Mouse (Mus musculus) megakaryocyte progenitor cell, adult 5-6 weeks (primary cell): ENCODE results near the gene Thap7. TPM values are rescaled to one million over a fixed set of nuclear protein-coding genes. Genes with fewer than 3 reads are reported as not detected.
A peak's percentile ranks its signal among the peaks of the same experiment; 100 is the strongest.

ENCODE experiments used
- ATAC-seq: replicated peaks from 2 replicates; pipeline ENCODE4 v1.8.0; 2016; ENCODE audit warnings: mild to moderate bottlenecking, moderate TSS enrichment, inconsistent platforms; ENCODE audit not compliant: poor library complexity
- total RNA-seq, 2 experiments: library from RNA; stranded (forward) in 1 of 2; stranded (reverse) in 1 of 2; fragments of 157-497, 149-512 nt in 1 of 2; fragments of 200-1000 nt in 1 of 2; gene quantifications; 2 replicates each; pipeline versions ENCODE4 v1.2.3 to v1.2.4; 2015 to 2017

The Thap7 gene
- total RNA-seq, 2 experiments from 2014 or later = 8.9 to 28.9 TPM

DNA sequence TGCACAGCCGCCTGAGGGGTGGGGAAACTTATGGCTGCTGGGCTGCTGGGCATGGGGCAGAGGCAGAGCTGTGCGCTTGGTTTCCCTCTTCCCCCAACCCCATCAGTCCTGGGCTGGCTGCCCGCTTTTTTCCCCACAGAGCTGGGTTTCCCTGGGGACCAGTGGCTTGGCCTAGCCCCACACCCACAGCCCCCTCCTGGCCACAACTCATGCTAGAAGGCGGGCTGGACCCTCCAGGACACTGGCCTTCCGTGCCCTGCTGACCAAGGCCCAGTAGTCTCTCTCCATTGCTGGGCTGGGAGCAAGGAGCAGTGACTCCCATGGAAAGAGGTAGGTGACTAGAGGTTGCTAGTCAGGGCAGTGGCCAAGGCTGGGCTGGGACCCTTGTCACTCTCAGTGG, 39.8 kb downstream of the Thap7 start:
- ATAC-seq = no peak

DNA sequence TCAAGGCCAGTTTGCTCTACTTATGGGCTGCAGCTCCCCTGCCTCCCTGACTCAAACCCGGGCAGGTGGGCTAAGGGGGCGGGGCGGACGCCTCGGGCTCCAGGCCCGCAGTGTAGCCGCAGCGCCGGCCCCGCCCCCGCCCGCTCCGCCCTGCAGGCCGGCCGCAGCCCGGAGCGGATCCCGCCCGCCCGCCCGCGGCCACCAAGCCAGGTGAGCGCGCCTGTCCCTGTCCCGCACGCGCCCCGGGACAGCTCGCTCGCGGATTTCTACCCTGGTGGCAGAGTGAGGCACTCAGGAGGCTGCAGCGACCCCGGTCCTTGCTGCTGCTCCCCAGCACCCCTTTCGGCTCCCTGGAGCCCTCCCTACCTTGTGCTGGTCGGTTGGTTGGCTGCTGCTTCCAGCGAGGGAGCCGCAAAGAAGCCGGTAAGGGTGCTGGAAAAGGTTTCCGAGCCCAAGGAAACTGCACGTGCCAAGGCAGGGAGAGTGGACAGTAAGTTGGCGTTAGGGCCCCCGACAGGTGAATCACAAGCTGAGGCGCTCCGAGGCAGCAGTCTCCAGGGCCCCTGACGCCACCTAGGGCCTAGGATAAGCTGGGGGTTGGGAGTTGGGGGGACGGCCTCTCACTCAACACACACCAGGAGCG, 41.3 kb downstream of the Thap7 start, which contains the start of gene Aifm3:
Aifm3 (plus strand) TSS at position 143 of the 643 bp plus-strand sequence.
- peak; percentile 37 for ATAC-seq

DNA sequence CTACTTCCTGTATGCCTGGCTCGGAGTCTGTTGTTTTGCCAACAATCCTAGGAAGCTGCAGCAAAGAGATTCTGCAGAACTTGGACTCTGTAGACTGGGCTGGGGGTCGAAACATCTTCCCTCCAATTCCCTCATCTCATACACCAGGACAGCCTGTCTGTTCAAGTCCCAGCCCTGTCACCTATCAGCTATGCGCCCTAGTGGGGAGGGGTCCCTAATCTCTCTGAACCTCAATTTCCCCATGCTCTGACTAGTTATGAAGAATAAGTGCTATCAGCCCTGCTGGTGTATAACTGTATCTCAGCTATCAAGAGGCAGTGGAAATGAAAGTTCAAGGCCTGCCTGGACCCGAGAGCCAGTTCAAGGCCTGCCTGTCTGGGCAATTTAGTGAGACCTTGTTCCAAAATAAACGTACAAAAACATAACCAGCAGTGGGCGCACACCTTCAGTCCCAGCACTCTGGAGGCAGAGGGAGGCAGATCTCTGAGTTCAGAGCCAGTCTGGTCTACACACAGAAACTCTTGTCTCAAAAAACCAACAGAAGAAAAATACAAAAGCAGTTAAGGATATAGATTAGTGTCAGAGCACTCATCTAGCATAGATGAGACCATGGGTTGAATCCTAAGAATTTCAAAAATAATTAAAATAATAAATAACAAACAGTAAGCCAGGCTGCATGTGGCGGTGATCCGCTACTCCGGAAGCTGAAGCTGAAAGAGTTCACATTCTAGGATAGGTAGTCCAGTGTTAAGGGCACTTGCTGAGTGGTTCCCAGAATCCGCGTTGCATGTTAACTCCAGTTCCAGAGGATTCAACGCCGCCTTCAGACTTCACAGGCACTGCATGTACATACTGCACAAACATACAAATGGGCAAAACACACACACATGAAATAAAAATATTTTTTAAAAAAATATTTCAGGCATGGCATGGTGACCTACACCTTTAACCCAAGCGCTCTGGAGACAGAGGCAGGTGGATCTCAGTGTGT, 42.2 kb downstream of the Thap7 start:
- ATAC-seq = peak; percentile 49

- no peak for ATAC-seq
Observed at GRCm38 (mm10) chr16:17486505-17486904, 44.4 kb downstream of the Thap7 start.

DNA sequence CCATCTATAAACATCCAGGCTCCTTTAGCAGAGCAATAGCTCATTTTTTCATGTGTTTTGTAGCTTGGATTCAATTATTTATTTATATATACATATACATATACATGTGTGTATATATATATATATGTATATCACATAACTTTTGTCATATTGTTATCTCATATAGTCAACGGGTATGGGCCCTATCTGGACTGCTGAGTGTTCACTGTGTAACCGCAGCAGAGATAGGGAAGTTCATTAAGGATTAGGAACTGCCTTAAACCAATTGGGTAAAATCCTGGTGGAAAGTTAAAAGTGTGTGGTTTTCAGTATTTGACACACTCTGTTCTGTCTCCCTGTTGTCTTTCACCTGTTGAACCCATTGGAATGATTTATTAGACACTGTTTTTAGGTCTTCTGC, 49.5 kb downstream of the Thap7 start:
- no peak for ATAC-seq

DNA sequence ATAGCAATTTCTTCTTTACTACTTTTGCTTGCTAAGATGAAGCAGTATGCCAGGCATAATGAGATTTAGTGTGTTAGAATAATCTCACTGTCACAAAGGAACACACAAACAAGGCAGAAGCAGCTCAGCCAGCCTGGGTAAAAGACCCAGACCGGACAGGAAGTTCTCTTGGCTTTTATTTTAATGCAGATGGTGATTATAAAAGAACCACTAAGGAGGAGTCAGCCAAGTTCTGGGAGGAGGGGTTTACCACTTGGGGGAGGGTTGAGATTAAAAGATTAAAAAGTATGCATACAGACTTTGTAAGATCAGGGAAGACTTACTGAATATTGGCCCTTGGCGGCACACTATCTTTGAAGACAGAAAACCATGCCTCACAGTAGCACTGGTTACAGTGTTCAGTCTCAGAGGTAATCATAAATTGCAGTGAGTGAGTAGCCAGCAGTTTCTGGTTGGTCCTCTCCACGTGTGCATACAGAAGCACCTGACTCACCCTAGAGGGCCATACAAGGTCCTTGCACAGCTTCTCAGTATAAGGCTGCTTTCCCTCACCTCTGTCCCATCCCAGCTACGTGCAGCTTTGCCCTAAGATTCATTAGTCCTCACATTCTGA, 52.5 kb downstream of the Thap7 start:
- ATAC-seq = peak; percentile 83

Other genes starting within 250 kb of the Thap7 start
- gene Serpind1, start 199.8 kb downstream of the Thap7 start, total RNA-seq (2015) = not detected in 2 replicates
- not detected in 2 replicates for gene Serpind1, start 199.8 kb downstream of the Thap7 start, total RNA-seq (2017)
- 16.5 and 18.5 TPM in 2 replicates for gene Snap29, start 125.2 kb downstream of the Thap7 start, total RNA-seq (2015)
- 17.9 and 18.0 TPM in 2 replicates for gene Snap29, start 125.2 kb downstream of the Thap7 start, total RNA-seq (2017)
- gene Pi4ka, start 124.8 kb downstream of the Thap7 start, total RNA-seq (2015) = 55.4 and 58.1 TPM in 2 replicates
- gene Pi4ka, start 124.8 kb downstream of the Thap7 start, total RNA-seq (2017) = 28.1 and 39.4 TPM in 2 replicates
- 24.6 and 25.9 TPM in 2 replicates for gene Crkl, start 79.1 kb downstream of the Thap7 start, total RNA-seq (2015)
- 17.8 and 18.5 TPM in 2 replicates for gene Crkl, start 79.1 kb downstream of the Thap7 start, total RNA-seq (2017)
- not detected in 2 replicates for gene Aifm3, start 41.5 kb downstream of the Thap7 start, total RNA-seq (2015)
- not detected in 2 replicates for gene Aifm3, start 41.5 kb downstream of the Thap7 start, total RNA-seq (2017)
- 25.1 and 25.7 TPM in 2 replicates for gene Lztr1, start 22.4 kb downstream of the Thap7 start, total RNA-seq (2015)
- 29.5 and 40.4 TPM in 2 replicates for gene Lztr1, start 22.4 kb downstream of the Thap7 start, total RNA-seq (2017)
- gene Lrrc74b, start 30.1 kb upstream of the Thap7 start, total RNA-seq (2015) = 0.15 TPM in 1 of 2 replicates, not detected in the other
- gene Lrrc74b, start 30.1 kb upstream of the Thap7 start, total RNA-seq (2017) = not detected in 2 replicates
- gene P2rx6, start 30.7 kb upstream of the Thap7 start, total RNA-seq (2015) = not detected in 2 replicates
- gene P2rx6, start 30.7 kb upstream of the Thap7 start, total RNA-seq (2017) = not detected in 2 replicates
- gene Slc7a4, start 52.1 kb upstream of the Thap7 start, total RNA-seq (2015) = 1.2 and 1.4 TPM in 2 replicates
- 4.2 and 5.6 TPM in 2 replicates for gene Slc7a4, start 52.1 kb upstream of the Thap7 start, total RNA-seq (2017)
- 59.3 and 76.5 TPM in 2 replicates for gene Smpd4, start 88.2 kb upstream of the Thap7 start, total RNA-seq (2015)
- 49.1 and 49.3 TPM in 2 replicates for gene Smpd4, start 88.2 kb upstream of the Thap7 start, total RNA-seq (2017)
- 1.0 and 1.5 TPM in 2 replicates for gene Ccdc74a, start 115.3 kb upstream of the Thap7 start, total RNA-seq (2015)
- 0.51 TPM in 1 of 2 replicates, not detected in the other for gene Ccdc74a, start 115.3 kb upstream of the Thap7 start, total RNA-seq (2017)
- 42.7 and 43.0 TPM in 2 replicates for gene Med15, start 201.8 kb upstream of the Thap7 start, total RNA-seq (2015)
- 15.5 and 26.5 TPM in 2 replicates for gene Med15, start 201.8 kb upstream of the Thap7 start, total RNA-seq (2017)
- gene Klhl22, start 228.5 kb upstream of the Thap7 start, total RNA-seq (2015) = 7.5 and 10.6 TPM in 2 replicates
- 12.8 and 34.6 TPM in 2 replicates for gene Klhl22, start 228.5 kb upstream of the Thap7 start, total RNA-seq (2017)